Mouse (Mus musculus) kidney, adult 2 months (tissue): ENCODE measurements around the gene Coch.

Experiments
- CTCF ChIP-seq: fragments of 200-500 bp; conservative IDR thresholded peaks from 2 replicates; pipeline ENCODE4 v1.5.1; 2011; ENCODE audit warnings: low read depth, mild to moderate bottlenecking, control low read depth, low read length, moderate library complexity, mixed read lengths; ENCODE audit not compliant: insufficient read depth, insufficient read length
- POLR2A ChIP-seq: fragments of 200-500 bp; IDR thresholded peaks from one replicate; pipeline ENCODE4 v1.6.1; 2011; ENCODE audit warnings: low read depth, low read length, control low read depth

DNA sequence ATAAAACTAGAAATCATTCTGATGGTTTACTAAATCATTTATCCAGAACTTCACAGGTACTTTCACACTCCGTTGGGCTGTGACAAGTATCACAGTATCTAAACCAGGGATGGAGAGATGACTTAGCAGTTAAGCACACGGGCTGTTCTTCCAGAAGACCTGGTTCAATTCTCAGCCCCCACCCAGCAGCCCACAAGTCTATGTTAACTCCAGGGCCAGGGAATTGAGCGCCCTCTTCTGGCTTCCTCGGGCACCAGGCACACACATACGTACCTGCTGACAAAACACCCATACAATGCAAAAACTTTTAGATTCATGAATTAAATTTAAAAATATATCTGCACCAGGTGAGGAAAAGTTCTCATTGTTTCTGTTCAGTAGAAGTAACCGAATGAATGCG, 23.2 kb upstream of the Coch start:
- TF ChIP-seq CTCF (no peak), POLR2A (no peak)
